Mouse (Mus musculus) cerebellum, adult (tissue): ENCODE measurements around the gene Lbh.

ENCODE experiments used
- ATAC-seq: cut with Nextera tagmentation; 2 replicates; pipeline ENCODE4 v1.9.2; 2017; ENCODE audit warnings: mild to moderate bottlenecking, moderate library complexity, mixed read lengths; ENCODE audit not compliant: insufficient number of reproducible peaks, low FRiP score, low TSS enrichment

The Lbh gene

GRCm38 (mm10) chr17:72967371-72968175 is 49.5 kb downstream of the Lbh start:
- no peak for ATAC-seq

- ATAC-seq: no peak
Observed at GRCm38 (mm10) chr17:72968666-72969065, 50.6 kb downstream of the Lbh start.

DNA sequence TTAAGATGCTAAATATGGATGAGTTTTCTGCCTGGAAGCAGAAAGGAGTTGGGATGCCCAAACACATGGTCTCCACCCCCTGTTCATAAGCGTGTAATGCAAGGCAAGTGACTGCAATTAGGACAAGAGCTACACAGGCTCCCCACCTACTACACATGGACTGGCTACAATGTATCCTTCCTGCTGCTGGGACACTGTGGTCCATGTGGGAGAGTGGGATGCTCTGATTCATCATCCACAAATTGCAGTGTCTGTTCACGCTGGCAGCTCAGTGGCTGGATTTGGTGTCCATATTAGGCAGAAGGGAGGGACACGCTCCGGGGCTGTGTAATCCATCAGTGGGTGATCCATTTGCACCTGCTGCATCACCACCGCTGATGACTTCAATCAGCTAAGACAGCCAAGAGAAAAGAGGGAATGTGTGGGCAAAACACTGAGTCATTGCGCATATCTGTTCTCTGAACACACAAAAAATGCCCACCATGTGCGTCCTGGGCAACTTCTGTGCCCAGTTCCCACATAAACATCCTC is 52.6 kb downstream of the Lbh start:
- ATAC-seq: no peak

DNA sequence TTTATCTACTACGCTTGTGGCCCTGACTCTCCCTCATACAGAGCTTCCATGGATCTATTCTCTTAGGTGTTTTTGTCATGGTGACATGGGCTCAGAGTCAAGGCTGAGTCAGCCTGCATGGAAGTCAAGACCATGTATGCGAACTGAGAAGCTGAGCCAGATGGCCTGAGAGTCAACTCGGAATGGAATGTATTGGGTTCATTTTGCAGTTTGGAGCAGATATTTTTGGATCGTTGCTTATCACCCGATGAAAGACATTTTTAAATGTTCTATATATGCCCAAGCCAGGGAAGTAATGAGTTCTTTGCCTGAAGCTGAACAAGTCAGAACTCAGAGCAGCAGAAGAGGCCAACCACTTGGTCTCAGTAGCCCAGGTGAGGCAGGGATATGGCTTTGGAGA is 54.9 kb downstream of the Lbh start:
- ATAC-seq: no peak

DNA sequence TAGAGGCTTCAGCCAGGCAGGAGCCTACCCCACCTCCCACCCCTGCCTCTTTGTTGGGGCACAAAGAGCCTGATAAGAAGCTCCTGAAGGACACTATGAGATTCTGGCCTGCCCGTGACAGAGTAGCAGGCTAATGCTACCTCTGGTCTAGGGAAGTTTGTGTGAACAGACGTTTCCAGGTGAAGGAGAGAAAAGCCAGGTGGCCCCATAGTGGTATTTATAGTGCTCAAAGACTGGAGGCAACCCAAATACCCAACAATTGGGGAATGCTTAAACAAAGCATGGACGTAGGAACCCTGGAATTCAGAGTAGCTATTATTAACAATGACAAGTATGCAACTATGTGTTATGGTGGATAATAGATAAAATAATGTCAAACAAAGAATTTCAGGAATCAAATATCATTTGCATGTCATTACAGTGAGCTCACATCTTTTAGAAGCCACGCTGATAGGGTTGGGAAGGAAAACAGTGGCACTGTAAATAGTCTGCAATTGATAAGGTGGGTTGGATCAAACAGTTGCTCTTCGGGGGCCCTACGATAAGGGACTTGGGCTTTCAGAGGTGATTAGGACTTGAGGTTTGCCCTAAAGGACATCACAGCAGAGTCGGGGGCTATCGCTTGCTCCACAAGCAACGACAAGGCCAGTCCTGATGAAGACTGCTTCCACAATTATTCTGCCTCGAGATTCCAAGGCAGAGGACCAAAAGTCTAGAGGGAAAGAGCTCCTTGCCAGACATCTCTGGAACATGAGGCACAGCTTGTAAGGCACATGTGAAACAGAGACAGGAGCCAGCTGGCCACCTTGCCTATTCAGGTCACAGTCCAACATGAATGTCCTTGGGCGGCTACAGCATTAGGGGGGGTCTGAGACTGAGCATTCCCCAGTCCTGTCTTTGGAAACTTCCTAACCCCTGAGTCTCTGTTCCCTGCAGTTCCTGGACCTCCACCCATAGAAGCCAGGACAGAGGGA is 58.4 kb downstream of the Lbh start:
- ATAC-seq: no peak

GRCm38 (mm10) chr17:72977616-72978015 is 59.5 kb downstream of the Lbh start:
- no peak for ATAC-seq

DNA sequence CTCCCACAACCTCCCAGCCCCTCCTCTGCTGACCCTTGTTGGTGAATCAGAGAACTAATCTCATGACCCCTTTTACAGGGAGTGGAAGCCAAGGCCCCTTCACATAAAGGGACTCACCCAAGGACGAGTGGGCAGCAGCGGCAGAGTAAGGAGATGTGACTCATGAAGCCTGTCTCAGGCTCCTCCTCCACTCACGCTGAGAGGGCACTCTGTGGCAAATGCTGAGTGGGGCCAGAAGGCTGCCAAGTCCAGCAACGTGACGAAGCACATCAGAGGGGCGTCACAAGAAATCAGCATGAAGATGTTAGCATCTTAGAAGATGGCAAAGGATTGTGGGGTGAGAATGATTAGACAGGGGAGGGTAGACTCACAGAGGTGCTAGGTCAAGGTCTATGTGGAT is 64.1 kb downstream of the Lbh start:
- no peak for ATAC-seq

DNA sequence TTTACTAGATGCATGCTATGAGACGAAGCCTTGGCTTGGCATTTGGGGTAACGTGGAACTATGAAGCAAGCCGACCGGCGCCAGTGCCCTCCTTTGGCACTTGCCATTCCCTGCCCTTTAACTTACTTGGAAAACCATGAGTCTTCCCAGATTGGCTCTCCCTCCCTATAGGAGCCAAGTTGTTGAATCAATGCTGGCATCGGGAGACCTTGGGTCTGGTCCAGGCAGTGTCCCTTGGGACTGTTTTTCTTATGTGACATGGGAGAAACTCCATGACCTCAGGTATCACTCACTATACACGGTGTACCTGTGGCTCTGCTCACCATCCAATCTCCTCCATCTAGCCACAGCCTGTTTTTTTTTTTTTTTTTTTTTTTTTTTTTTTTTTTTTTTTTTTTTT is 65.4 kb downstream of the Lbh start:
- ATAC-seq: no peak

DNA sequence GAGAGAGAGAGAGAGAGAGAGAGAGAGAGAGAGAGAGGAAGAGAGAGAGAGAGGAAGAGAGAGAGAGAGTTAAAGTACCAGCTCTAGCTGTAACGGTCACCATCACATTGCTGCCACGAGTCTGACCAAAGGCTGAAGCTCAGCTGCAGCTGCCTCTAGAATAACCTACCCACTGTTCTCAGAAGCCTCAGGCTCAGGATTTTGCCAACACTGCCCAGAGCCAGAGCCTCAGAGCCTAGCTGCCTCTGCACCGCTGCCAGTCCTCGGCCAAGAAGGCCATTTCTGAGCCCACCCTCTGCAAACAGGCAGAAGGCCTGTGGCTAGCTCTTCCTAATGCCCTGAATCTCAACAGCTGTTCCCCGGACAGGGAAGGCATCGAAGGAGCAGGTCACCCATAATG is 70.9 kb downstream of the Lbh start:
- no peak for ATAC-seq
